Mouse (Mus musculus): ENCODE data around the gene Abhd5. TPM values are rescaled to one million over a fixed set of nuclear protein-coding genes. Genes with fewer than 3 reads are reported as not detected.

The Abhd5 gene
- 6.1 and 10.3 TPM in 2 replicates for polyA plus RNA-seq (2012; ENCODE audit: low replicate concordance)

GRCm38 (mm10) chr9:122351303-122352024 lies at the start of gene Abhd5:
TSS of gene Abhd5 (plus strand) at chr9:122351608.

Other genes with a start within 250 kb of the Abhd5 start
- 8.8 and 11.7 TPM in 2 replicates for gene Snrk, start 234.3 kb upstream of the Abhd5 start, polyA plus RNA-seq (2012; ENCODE audit: low replicate concordance)
- 0.51 and 1.0 TPM in 2 replicates for gene Ano10, start 57.2 kb upstream of the Abhd5 start, polyA plus RNA-seq (2012; ENCODE audit: low replicate concordance)

All from leukemia stem cell, adult 10-12 weeks (primary cell).